Mouse (Mus musculus): ENCODE measurements at regions not wholly inside any gene's neighbourhood (a gene's known extent, or its start where the extent isn't known, plus 50 kb on each side); places are given as distances from the start of the nearest gene placed in this dataset.

- TF ChIP-seq CTCF (IDR thresholded peaks at IDR 0.05; ENCODE audit: low read depth): no peak
- no peaks in the 10 kb centered on the region for H3K36me3 ChIP-seq (ENCODE audit: insufficient read depth)
- ATAC-seq: no peak
- no peak for DNase-seq
- no peaks in the 10 kb centered on the region for H3K4me1 ChIP-seq (ENCODE audit: insufficient read depth)
- no peak overlapping the region for H3K4me3 ChIP-seq (ENCODE audit: low read depth, low read length)
- no peak overlapping the region for H3K27ac ChIP-seq (ENCODE audit: low read depth, low read length)
- no peaks in the 10 kb centered on the region for H3K9me3 ChIP-seq (ENCODE audit: low read length)
- H3K27me3 ChIP-seq (ENCODE audit: insufficient read depth, low read length): no peaks in the 10 kb centered on the region
- 85% methylated on average over 2 of the region's 2 CpGs for WGBS
- H3K9ac ChIP-seq: no peak overlapping the region
- no peak overlapping the region for H3K4me2 ChIP-seq (ENCODE audit: low read depth)
Observed at GRCm38 (mm10) chr14:23237376-23237775, 776.9 kb downstream of the Kcnma1 start.

GRCm38 (mm10) chr14:23198676-23199075, 815.6 kb downstream of the Kcnma1 start:
- H3K4me1 ChIP-seq (ENCODE audit: insufficient read depth): no peaks in the 10 kb centered on the region
- 25% methylated on average over 3 of the region's 3 CpGs for WGBS
- H3K9me3 ChIP-seq (ENCODE audit: low read length): no peaks in the 10 kb centered on the region
- ATAC-seq (no peak), DNase-seq (peak; percentile 18)
- H3K27me3 ChIP-seq (ENCODE audit: insufficient read depth, low read length): no peaks in the 10 kb centered on the region
- H3K9ac ChIP-seq: no peak overlapping the region
- no peak overlapping the region for H3K4me3 ChIP-seq (ENCODE audit: low read depth, low read length)
- H3K4me2 ChIP-seq (ENCODE audit: low read depth): no peak overlapping the region
- no peaks in the 10 kb centered on the region for H3K36me3 ChIP-seq (ENCODE audit: insufficient read depth)
- H3K27ac ChIP-seq (ENCODE audit: low read depth, low read length): no peak overlapping the region
- no peak for TF ChIP-seq CTCF (IDR thresholded peaks at IDR 0.05; ENCODE audit: low read depth)

GRCm38 (mm10) chr14:23194569-23195529, 819.4 kb downstream of the Kcnma1 start:
- Histone ChIP-seq H3K4me2 (ENCODE audit: low read depth) (no peak overlapping the region), H3K9ac (no peak overlapping the region), H3K9me3 (ENCODE audit: low read length) (no peaks in the 10 kb centered on the region), H3K27ac (ENCODE audit: low read depth, low read length) (no peak overlapping the region), H3K4me1 (ENCODE audit: insufficient read depth) (no peaks in the 10 kb centered on the region), H3K36me3 (ENCODE audit: insufficient read depth) (no peaks in the 10 kb centered on the region), H3K27me3 (ENCODE audit: insufficient read depth, low read length) (no peaks in the 10 kb centered on the region), H3K4me3 (ENCODE audit: low read depth, low read length) (no peak overlapping the region)
- DNase-seq (peak; percentile 27), ATAC-seq (peak; percentile 86)
- 26% methylated on average over 7 of the region's 7 CpGs for WGBS
- no peak for TF ChIP-seq CTCF (IDR thresholded peaks at IDR 0.05; ENCODE audit: low read depth)

- WGBS: 61% methylated on average over 3 of the region's 3 CpGs
Observed at GRCm38 (mm10) chr14:23192566-23192965, 821.7 kb downstream of the Kcnma1 start.

GRCm38 (mm10) chr14:23185359-23185758, 828.9 kb downstream of the Kcnma1 start:
- 27% methylated on average over 6 of the region's 6 CpGs for WGBS
- no peak for TF ChIP-seq CTCF (IDR thresholded peaks at IDR 0.05; ENCODE audit: low read depth)
- no peak overlapping the region for H3K9ac ChIP-seq
- no peak overlapping the region for H3K27ac ChIP-seq (ENCODE audit: low read depth, low read length)
- no peaks in the 10 kb centered on the region for H3K9me3 ChIP-seq (ENCODE audit: low read length)
- no peaks in the 10 kb centered on the region for H3K36me3 ChIP-seq (ENCODE audit: insufficient read depth)
- no peak overlapping the region for H3K4me2 ChIP-seq (ENCODE audit: low read depth)
- ATAC-seq (no peak), DNase-seq (no peak)
- no peaks in the 10 kb centered on the region for H3K4me1 ChIP-seq (ENCODE audit: insufficient read depth)
- no peaks in the 10 kb centered on the region for H3K27me3 ChIP-seq (ENCODE audit: insufficient read depth, low read length)
- H3K4me3 ChIP-seq (ENCODE audit: low read depth, low read length): no peak overlapping the region

More at GRCm38 (mm10) chr14:23192566-23192965, 821.7 kb downstream of the Kcnma1 start:
- no peak for ATAC-seq
- Histone ChIP-seq H3K9me3 (ENCODE audit: low read length) (no peaks in the 10 kb centered on the region), H3K9ac (no peak overlapping the region), H3K4me2 (ENCODE audit: low read depth) (no peak overlapping the region), H3K4me1 (ENCODE audit: insufficient read depth) (no peaks in the 10 kb centered on the region), H3K4me3 (ENCODE audit: low read depth, low read length) (no peak overlapping the region), H3K36me3 (ENCODE audit: insufficient read depth) (no peaks in the 10 kb centered on the region), H3K27ac (ENCODE audit: low read depth, low read length) (no peak overlapping the region), H3K27me3 (ENCODE audit: insufficient read depth, low read length) (no peaks in the 10 kb centered on the region)
- DNase-seq: no peak
- TF ChIP-seq CTCF (IDR thresholded peaks at IDR 0.05; ENCODE audit: low read depth): no peak

- Histone ChIP-seq H3K27me3 (ENCODE audit: insufficient read depth, low read length) (no peaks in the 10 kb centered on the region), H3K9ac (no peak overlapping the region), H3K4me3 (ENCODE audit: low read depth, low read length) (no peak overlapping the region), H3K27ac (ENCODE audit: low read depth, low read length) (no peak overlapping the region), H3K4me2 (ENCODE audit: low read depth) (no peak overlapping the region), H3K4me1 (ENCODE audit: insufficient read depth) (no peaks in the 10 kb centered on the region), H3K36me3 (ENCODE audit: insufficient read depth) (no peaks in the 10 kb centered on the region), H3K9me3 (ENCODE audit: low read length) (no peaks in the 10 kb centered on the region)
- ATAC-seq (no peak), DNase-seq (no peak)
- WGBS: 81% methylated on average over 14 of the region's 14 CpGs
- TF ChIP-seq CTCF (IDR thresholded peaks at IDR 0.05; ENCODE audit: low read depth): no peak
Observed at GRCm38 (mm10) chr14:23169346-23169745, 844.9 kb downstream of the Kcnma1 start.

- no peak overlapping the region for H3K27ac ChIP-seq (ENCODE audit: low read depth, low read length)
- WGBS: 60% methylated on average over 1 of the region's 1 CpGs
- H3K9me3 ChIP-seq (ENCODE audit: low read length): no peaks in the 10 kb centered on the region
- H3K4me3 ChIP-seq (ENCODE audit: low read depth, low read length): no peak overlapping the region
- no peak overlapping the region for H3K9ac ChIP-seq
- TF ChIP-seq CTCF (IDR thresholded peaks at IDR 0.05; ENCODE audit: low read depth): no peak
- DNase-seq: no peak
- no peaks in the 10 kb centered on the region for H3K4me1 ChIP-seq (ENCODE audit: insufficient read depth)
- ATAC-seq: no peak
- H3K27me3 ChIP-seq (ENCODE audit: insufficient read depth, low read length): no peaks in the 10 kb centered on the region
- H3K4me2 ChIP-seq (ENCODE audit: low read depth): no peak overlapping the region
- H3K36me3 ChIP-seq (ENCODE audit: insufficient read depth): no peaks in the 10 kb centered on the region
Observed at GRCm38 (mm10) chr14:23160567-23160966, 853.7 kb downstream of the Kcnma1 start.

All from forebrain, postnatal 0 days (tissue).